Mouse (Mus musculus): Measurements from ENCODE around the gene Klhl1. TPM values are rescaled to one million over a fixed set of nuclear protein-coding genes. Genes with fewer than 3 reads are reported as not detected.

Gene Klhl1
- polyA plus RNA-seq (2017; shearing (Covaris generic)), result under 1 TPM; 0.07 to 0.16 TPM

GRCm38 (mm10) chr14:96518954-96519682, at the start of gene Klhl1:
Klhl1 (minus strand) TSS chr14:96519102.

All from inflammation-experienced regulatory T-cells (primary cell).